Mouse (Mus musculus): ENCODE measurements at regions not wholly inside any gene's neighbourhood (a gene's known extent, or its start where the extent isn't known, plus 50 kb on each side); places are given as distances from the start of the nearest gene placed in this dataset.
A peak's percentile ranks its signal among the peaks of the same experiment; 100 is the strongest.

DNA sequence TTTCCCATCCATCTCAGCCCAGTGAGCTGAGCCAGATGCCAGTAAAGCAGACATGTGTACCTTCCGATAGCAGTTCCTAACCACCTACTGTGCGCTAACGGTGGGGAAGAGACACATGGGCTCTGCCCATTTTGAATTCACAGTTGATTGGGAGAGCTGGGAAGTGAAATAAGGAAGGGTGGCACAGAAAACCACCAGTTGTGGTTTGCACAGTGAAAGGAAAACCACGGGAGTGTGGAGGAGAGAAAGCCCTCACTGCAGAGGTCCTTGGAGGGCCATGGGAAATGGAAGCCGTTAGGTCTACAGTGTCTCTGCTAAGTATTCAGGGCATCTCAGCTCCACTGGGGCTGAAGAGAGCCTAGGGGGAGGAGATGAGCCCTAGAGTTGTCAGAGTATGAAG is 132.7 kb upstream of the Mki67 start:
- Histone ChIP-seq H3K27ac (replicated peaks; ENCODE audit: low read depth, low read length) (no peak overlapping the region), H3K4me1 (ENCODE audit: control insufficient read depth, insufficient read depth, insufficient read length, low read length) (no peaks in the 10 kb centered on the region; the same call in 1 of the 2 replicates), H3K4me3 (ENCODE audit: insufficient read depth, low read depth, low read length) (no peak overlapping the region)

DNA sequence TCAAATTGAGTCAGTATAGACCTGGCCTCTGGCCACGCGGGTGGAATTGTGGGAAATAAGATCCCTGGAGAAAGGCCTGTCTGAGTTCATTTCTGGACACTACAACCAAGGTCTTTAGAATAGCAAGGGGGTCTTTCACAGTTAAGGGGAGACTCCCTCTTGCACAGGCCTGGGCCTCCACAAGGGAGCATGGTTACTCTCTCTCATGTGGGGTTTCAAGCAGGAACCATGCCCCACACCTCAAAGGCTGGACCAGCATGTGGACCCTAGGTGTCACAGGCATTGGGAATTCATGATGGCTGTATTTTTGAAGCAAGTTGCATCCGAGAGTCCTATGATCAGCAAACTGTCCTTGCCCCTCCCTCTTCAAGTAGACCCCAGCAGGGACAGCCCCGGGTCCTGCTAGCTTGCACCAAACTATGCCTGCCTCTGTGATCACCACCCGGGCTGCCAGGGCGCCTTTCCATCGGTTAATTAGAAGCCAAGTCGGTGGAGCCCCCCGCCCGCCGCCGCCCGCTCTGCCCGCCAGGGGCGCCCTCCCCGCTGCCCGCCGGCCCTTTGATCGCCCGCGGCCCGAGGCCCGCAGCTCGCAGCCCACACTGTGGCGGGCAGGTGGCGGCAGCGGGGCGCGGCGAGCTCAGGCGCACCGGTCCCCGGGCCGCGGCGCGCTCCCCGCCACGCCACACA is 137.1 kb upstream of the Mki67 start:
- Histone ChIP-seq H3K4me1 (ENCODE audit: control insufficient read depth, insufficient read depth, insufficient read length, low read length) (no peaks in the 10 kb centered on the region), H3K4me3 (ENCODE audit: insufficient read depth, low read depth, low read length) (no peak overlapping the region), H3K27ac (replicated peaks; ENCODE audit: low read depth, low read length) (no peak overlapping the region)

DNA sequence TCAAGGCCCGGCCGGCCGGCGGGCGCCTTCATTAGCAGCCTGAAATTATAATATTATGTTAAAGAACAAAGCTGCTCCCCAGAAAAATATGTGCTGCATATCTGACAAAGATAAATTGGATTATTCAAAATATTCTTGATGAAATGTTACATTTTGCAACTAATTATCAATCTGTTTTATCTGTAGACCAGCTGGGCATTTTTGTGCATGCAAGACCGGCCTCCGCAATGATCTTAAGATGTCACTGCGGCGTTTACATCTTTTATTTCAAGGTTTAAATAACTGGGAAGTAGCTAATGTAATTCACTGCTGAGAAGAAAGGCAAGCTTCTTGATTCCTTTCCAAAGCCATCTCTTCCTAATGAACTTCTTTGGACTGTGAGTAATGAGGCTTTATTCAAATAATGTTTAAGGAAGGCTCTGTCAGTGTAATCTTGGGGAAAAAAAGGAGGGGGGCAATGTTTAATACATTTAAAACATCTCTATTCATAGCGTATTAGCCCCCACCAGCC is 137.7 kb upstream of the Mki67 start:
- H3K4me3 ChIP-seq (ENCODE audit: insufficient read depth, low read depth, low read length): no peak overlapping the region
- no peaks in the 10 kb centered on the region for H3K4me1 ChIP-seq (ENCODE audit: control insufficient read depth, insufficient read depth, insufficient read length, low read length)
- H3K27ac ChIP-seq (replicated peaks; ENCODE audit: low read depth, low read length): no peak overlapping the region

DNA sequence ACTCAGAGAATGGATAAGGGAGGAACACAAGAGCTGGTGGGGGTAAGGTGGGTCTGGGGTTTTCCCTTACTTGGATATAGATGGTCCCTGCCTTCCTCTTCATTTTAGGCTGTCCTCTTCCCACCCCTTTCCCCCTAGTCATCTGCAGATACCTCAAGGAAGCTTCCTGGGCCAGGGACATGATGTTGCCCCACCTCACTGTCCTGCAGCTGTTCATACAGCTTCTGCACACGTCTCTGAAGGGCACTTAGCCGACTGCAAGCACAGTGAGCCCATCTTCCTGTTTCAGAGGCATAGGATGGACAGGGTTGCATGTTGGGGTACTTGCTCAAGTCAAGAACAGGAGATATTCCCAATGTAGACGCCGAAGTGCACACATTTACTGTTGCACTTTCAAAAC is 144.1 kb upstream of the Mki67 start:
- no peak overlapping the region for H3K4me3 ChIP-seq (ENCODE audit: insufficient read depth, low read depth, low read length)
- H3K27ac ChIP-seq (replicated peaks; ENCODE audit: low read depth, low read length): no peak overlapping the region
- peaks cover 6% of the 10 kb centered on the region for H3K4me1 ChIP-seq (ENCODE audit: control insufficient read depth, insufficient read depth, insufficient read length, low read length)

DNA sequence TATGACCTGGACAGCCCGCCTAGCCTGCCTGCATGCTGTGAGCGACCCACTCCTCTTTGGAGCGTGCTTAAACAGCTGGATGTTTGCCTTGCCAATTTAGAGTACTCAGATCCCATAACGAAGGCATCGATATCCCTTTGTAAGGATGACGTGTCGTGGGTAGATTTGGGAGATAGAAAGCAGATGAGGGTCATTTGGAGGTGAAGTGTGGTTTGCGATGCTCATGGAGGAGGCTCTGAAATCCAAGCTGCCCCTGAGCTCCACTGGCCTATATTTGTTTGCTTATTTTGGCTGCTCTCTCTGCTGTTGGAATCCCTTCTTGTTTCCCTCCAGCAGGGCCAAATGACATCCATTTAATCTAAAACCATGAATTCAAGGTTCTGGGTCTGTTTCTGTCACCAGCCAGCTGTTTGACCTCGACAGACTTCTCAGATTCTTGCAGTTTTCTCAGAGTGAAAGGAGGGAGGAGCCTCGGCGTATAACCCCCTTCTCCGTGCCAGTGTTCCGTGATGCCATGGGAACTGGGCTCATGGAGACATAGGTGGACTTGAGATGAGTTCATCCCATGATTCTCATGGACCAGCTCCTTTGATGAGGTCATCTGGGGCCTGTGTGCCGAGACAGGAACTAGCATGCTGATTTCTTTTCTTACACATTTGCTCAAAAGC is 144.7 kb upstream of the Mki67 start:
- H3K27ac ChIP-seq (replicated peaks; ENCODE audit: low read depth, low read length): peak overlapping the region; percentile 72
- peaks cover 6% of the 10 kb centered on the region for H3K4me1 ChIP-seq (ENCODE audit: control insufficient read depth, insufficient read depth, insufficient read length, low read length)
- H3K4me3 ChIP-seq (ENCODE audit: insufficient read depth, low read depth, low read length): no peak overlapping the region

DNA sequence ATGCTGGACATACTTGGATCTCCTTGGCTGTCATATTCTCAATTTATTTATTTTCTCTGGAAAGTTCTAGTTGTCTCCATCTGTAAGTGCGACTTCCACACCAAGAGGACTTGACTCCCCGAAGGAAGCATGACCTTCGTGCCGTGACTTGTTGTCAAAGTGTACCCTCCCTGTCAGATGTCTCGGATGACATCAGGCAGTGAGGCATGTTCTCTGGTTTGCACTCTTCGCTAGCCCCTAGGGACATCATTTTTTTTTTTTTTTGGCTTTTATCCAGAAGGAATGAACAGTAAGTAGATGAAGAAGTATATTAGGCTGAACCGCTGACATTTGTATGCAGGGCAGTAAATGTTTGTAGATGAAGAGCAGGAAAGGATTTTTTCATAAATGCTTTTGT is 145.2 kb upstream of the Mki67 start:
- H3K4me1 ChIP-seq (ENCODE audit: control insufficient read depth, insufficient read depth, insufficient read length, low read length): peaks cover 6% of the 10 kb centered on the region
- peak overlapping the region; percentile 72 for H3K27ac ChIP-seq (replicated peaks; ENCODE audit: low read depth, low read length)
- H3K4me3 ChIP-seq (ENCODE audit: insufficient read depth, low read depth, low read length): no peak overlapping the region

DNA sequence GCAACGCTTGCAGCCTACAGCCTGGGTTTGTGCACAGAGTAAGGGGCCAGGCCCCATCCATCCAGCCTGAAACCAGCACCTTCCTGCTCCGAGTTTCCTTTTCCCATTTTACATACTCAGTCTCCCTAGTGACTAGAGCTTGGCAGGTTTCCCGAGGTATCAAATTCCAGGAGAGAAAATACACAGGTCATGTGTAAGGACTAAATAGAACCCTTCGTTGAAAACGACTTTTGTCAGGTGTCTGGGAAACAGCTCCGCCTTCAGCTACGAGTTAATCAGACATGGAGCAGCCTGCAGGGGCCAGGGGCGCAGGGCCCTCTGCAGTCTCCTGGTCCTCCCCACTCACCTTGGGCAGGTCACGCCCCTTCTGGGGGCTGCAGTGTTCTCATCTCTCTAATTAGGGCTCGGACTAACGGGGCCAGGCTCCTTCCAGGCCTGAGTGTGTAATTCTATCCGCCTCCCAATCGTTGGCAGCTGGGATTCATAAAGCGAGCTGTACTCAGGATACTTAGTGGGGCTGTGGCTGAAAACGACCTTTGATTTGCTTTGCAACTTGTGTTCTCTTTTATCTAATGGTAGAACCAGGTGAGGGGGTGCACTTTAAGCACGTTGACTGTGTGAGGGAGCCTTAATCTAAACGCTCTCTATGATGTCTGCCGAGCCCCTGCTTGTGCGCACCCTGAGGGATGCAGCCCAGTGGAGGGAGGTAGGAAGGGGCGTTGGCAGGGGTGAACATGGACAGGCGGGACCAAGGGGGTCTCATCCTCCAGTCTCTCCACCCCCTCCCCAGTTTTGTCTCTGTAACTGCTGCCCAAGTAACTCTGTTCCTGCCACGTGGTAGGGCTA is 147.6 kb upstream of the Mki67 start:
- no peak overlapping the region for H3K27ac ChIP-seq (replicated peaks; ENCODE audit: low read depth, low read length)
- H3K4me3 ChIP-seq (ENCODE audit: insufficient read depth, low read depth, low read length): no peak overlapping the region
- peaks cover 6% of the 10 kb centered on the region for H3K4me1 ChIP-seq (ENCODE audit: control insufficient read depth, insufficient read depth, insufficient read length, low read length)

DNA sequence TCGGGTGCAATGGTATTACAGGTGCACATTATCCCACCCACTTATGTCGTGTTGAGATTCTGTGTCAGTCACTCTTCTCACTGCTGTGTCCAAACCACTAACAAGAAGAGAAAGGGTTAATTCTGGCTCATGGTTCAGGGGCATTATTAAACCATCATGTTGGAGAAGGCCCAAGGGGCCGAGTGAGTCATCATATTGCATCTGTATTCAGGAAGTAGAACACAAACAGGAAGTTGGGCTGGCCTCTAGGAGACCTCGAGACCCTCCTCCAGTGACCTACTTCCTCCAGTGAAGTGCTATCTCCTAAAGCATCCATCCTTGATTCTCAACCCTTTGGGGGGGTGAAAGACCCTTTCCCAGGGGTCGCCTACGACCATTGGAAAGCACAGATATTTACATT is 154.8 kb upstream of the Mki67 start:
- H3K4me1 ChIP-seq (ENCODE audit: control insufficient read depth, insufficient read depth, insufficient read length, low read length): peaks cover 13% of the 10 kb centered on the region
- H3K27ac ChIP-seq (replicated peaks; ENCODE audit: low read depth, low read length): no peak overlapping the region
- no peak overlapping the region for H3K4me3 ChIP-seq (ENCODE audit: insufficient read depth, low read depth, low read length)

DNA sequence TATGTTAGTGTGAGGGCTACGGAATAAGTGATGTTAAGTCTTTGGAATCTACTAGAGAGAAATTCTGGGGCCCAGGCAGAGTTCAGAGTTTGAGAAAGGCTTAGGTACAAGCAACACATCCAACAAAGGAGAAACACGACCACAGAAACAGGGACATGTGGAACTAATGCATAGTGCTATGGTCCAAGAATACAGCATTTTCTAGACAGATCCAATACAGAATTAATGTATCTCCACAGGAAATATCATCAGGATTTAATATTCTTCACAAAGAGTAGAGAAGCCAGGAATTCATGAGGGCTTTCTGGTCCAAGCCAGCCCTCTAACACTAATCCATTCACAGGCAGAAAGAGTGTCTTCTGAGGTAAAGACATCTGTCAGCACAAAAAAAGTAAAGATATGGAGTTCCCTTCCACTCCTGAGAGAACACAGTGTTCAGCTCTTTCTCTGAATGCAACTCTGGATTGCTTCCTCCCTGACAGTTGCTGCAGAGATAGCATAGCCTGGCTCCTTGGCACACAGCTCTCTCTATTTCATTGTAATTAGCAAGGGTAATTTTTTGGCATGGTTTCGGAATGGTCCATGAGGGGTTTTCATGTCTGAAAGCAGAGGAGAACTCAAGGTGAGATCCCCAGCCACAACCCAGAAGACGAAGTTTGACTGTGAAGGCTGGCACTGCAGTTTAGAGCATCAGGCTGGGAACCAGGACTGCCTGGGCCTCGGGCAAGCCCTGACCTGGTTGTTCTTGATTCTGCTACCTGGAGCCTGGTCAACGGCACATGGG is 161.1 kb upstream of the Mki67 start:
- no peak overlapping the region for H3K4me3 ChIP-seq (ENCODE audit: insufficient read depth, low read depth, low read length)
- H3K27ac ChIP-seq (replicated peaks; ENCODE audit: low read depth, low read length): peak overlapping the region; percentile 56
- peaks cover 5% of the 10 kb centered on the region; the same call in 1 of the 2 replicates for H3K4me1 ChIP-seq (ENCODE audit: control insufficient read depth, insufficient read depth, insufficient read length, low read length)

DNA sequence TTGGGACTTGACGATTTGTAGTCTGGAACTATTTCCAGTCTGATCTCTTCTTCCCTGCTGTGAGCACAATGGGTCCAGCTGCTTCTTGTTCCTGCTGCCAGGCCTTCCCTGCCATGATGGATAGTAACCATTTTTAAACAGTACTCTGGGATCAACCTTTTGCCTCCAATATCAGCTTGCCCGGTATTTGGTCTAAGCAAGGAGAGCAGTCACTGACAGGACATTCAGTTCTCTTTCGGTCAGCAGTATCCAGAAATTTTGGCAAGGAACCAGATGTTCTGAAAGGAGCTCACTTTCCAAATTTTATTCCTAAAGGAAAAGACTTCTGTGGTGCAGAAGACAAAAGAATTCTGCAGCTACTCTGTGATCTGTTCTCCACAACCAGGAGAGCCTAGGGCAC is 162.6 kb upstream of the Mki67 start:
- H3K27ac ChIP-seq (replicated peaks; ENCODE audit: low read depth, low read length): 0 out of 2 replicates have a peak overlapping the region, but pooled peaks have one; percentile 13

DNA sequence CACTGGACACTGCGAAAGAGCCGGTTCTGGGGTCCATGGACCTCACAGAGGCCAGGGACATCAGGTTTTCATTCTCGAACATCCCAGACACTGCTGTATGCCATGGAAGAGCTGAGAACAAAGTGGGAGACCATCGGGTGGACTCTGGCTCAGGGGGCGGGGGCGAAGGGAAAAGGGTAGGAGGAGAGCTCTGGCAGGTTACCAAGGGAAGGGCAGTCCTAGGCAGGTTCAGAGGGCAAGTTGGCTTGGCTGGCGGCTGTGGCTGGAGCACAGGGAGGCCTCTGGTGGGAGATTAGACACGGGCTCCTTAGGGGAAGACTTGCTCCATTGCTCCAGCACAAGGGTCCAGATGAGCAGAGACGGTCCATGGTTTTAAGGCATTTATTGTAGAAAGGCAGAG is 164.3 kb upstream of the Mki67 start:
- no peak overlapping the region for H3K27ac ChIP-seq (replicated peaks; ENCODE audit: low read depth, low read length)
- H3K4me3 ChIP-seq (ENCODE audit: insufficient read depth, low read depth, low read length): no peak overlapping the region
- H3K4me1 ChIP-seq (ENCODE audit: control insufficient read depth, insufficient read depth, insufficient read length, low read length): peaks cover 5% of the 10 kb centered on the region; the same call in 1 of the 2 replicates

More for the DNA sequence above, 162.6 kb upstream of the Mki67 start:
- no peak overlapping the region for H3K4me3 ChIP-seq (ENCODE audit: insufficient read depth, low read depth, low read length)
- peaks cover 5% of the 10 kb centered on the region; the same call in 1 of the 2 replicates for H3K4me1 ChIP-seq (ENCODE audit: control insufficient read depth, insufficient read depth, insufficient read length, low read length)

DNA sequence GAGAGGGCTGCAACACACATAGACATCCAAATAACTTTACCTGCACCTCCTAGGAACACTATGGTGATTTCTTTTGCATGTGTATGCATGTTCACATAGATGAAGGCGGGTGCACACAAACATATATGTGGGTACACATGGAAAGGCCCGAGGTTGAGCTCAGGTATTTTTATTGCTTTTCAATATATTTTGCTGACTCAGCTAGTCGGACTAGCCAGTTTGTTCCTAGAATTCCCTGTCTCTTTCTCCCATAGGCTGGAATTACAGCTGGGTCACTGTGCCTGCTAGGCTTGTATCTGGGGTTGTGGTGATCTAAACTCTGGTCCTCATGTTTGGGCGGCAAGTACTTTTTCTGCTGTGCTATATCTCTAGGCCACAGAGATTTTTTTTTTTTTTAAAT is 166.1 kb upstream of the Mki67 start:
- peaks cover 4% of the 10 kb centered on the region; the same call in 1 of the 2 replicates for H3K4me1 ChIP-seq (ENCODE audit: control insufficient read depth, insufficient read depth, insufficient read length, low read length)

DNA sequence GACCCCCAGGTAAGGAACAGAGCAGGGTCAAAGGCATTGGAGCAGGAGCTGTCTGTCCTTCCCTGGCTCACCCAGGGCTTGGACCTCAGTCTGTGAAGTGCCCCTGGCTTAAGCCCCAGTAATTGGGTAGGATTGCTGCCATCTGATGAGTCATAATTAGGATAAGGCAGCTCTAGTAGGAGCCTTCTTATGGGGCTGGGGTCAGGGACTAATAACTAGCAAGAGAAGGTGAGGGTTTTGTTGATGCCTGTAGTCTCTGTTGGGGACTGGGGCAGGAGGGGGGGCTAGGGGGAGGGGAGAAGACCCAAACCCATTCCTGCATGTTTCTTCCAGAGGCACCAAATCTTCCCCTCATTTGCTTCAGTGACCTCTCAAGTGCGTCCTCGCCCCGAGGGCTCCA is 172.4 kb upstream of the Mki67 start:
- Histone ChIP-seq H3K27ac (replicated peaks; ENCODE audit: low read depth, low read length) (no peak overlapping the region), H3K4me3 (ENCODE audit: insufficient read depth, low read depth, low read length) (no peak overlapping the region), H3K4me1 (ENCODE audit: control insufficient read depth, insufficient read depth, insufficient read length, low read length) (peaks cover 5% of the 10 kb centered on the region)

More for the DNA sequence above, 166.1 kb upstream of the Mki67 start:
- H3K27ac ChIP-seq (replicated peaks; ENCODE audit: low read depth, low read length): no peak overlapping the region
- H3K4me3 ChIP-seq (ENCODE audit: insufficient read depth, low read depth, low read length): no peak overlapping the region

DNA sequence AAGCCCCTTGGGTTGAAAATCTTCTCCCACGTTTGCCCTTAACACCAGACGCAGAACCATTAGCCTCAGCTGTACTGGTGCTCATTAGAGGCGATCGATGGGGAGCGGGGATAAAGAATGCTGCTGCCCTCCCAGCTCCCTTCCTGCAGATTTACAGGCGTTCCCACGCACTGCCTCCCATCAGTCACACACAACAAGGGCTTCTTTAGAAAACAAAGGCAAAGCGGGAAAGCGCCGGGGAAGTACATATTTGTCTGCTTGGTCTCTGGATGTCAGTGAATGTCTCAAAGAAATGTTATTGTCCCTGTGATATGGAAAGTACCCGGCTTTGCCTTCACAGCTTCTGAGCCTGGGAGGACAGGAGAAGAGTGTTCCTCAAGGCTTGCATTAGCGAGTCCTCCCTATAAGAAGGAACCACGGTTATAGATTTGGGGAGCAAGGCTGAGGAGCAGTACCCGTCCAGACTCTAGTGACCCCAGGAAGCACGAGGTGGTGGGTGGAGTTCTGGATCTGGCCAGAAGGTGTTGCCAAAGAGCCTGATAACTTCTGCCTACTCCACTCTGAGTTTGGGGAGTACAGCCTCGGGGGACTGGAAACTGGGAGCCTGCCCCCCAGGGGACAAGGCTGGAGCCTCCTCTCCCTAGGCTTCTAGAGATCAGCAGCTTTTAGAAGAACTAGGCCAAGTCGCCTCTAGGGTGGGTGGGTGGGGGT is 173.0 kb upstream of the Mki67 start:
- Histone ChIP-seq H3K4me1 (ENCODE audit: control insufficient read depth, insufficient read depth, insufficient read length, low read length) (peaks cover 5% of the 10 kb centered on the region), H3K27ac (replicated peaks; ENCODE audit: low read depth, low read length) (peak overlapping the region; percentile 23; the same call in 1 of the 2 replicates), H3K4me3 (ENCODE audit: insufficient read depth, low read depth, low read length) (peak overlapping the region; percentile 16; the same call in 1 of the 2 replicates)
